Mouse (Mus musculus) colon, adult 2 months (tissue): ENCODE data around the gene Psmb9. TPM values are rescaled to one million over a fixed set of nuclear protein-coding genes. Genes with fewer than 3 reads are reported as not detected.

Experiments
- polyA plus RNA-seq: library from polyadenylated mRNA; depleted of rRNA; stranded (reverse); fragments of >200 nt; gene quantifications from 2 replicates; pipeline ENCODE4 v1.2.3, GENCODE M21; 2012; rRNA removed

Gene Psmb9
- 46.3 and 67.5 TPM in 2 replicates for polyA plus RNA-seq

DNA sequence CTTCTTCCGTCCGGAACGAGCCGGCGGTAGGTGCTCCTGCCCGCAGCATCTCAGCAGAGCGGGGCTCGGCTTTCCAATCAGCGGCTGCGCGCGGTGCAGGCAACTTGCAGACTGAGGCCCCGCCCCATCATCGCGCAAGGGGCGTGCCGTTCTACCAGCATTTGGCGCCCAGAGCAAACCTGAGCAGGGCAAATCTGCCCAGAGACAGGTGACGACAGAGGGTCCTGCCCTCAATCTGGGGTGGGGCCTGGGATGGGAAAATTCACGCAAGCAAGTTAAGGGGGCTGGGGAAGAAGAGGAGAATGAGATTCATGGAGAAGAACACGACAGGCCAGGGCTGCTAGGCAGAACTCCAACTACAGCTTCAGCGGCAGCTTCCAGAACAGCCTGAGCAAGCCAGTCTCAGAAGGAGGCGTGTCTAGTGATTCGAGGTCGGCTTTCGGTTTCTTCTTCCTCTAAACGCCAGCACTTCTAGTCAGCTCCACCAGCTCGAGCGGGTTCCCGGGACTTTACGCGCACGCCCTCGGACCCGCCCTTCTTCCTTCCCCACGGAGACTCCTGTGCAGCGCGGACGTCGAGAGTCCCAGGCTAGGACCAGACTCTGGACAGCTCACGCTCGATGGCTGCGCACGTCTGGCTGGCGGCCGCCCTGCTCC lies at the start of gene Psmb9, which contains the start of gene Tap1:
Gene Psmb9 (minus strand): TSS at position 504 of the 656 bp plus-strand sequence.
Gene Tap1 (plus strand): TSS at position 293 of the 656 bp plus-strand sequence.

DNA sequence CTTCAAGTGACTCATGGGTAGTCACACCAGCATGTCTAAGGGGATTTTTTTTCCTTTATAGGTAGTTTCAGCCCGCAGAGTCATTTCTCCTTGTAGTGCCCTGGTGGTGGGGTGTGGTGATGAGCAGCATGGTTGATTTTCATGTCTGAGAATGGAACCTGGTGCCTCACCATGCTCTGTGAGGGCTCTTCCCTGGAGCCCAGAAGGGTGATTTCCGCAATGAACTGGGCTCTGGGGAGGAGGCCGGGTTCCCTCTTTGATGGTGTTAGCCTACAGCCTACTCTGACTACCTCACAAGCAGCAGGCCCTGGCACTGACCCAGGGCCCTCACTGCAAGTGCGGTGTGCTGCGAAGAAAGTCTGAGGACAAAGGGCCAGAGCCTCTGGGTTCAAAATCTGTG lies 15.9 kb upstream of the Psmb9 start, which contains the start of gene Tap2:
Gene Tap2 (plus strand): TSS at position 84 of the 400 bp plus-strand sequence.

GRCm38 (mm10) chr17:34196941-34197894 lies 9.7 kb upstream of the Psmb9 start, which contains the start of gene Psmb8:
TSS of gene Psmb8 (plus strand) at chr17:34197721.

DNA sequence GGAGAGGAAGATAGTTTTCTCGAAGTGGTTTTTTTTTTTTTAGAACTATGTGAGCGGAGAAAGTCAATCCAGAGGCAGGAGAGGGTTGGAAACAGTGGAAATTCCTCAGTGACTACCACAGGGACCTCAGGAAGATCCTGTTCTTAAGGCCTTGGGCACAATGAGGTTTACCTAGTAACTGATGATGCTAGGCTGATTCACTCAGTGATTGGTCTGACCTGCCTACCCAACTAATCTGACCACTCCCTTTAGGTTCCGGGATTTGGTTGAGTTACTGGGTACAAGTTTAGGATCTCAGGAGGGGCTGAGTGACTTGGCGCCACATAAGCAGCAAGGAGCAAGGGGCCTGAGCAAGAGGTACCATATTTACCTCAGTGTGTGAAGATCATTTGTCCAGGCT lies 34.6 kb downstream of the Psmb9 start, which contains the start of gene H2-DMb1:
Gene H2-DMb1 (plus strand): TSS at position 150 of the 400 bp plus-strand sequence.

DNA sequence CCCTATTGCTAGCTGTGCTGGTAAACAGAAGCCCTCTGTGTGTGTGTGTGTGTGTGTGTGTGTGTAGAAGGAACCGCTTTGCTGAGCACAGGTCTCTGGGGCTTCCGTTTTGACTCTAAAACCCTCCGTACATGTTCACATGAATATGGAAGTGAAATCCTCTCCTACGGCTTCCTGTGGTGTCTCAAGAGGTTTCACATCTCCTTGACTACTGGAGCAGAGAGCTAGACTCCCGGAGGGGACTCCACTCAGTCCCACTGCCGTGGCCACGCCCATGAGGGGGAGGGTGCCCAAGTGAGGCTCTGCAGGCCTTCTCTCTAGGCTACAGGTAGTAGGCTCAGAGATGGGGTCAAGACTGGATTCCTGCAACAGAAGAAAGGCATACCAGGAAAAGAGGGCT lies 44.5 kb downstream of the Psmb9 start, which contains the start of gene H2-DMb2:
Gene H2-DMb2 (plus strand): TSS at position 275 of the 400 bp plus-strand sequence.

Other genes with a start within 250 kb of the Psmb9 start
- 18.8 and 21.1 TPM in 2 replicates for gene Pfdn6, start 247.4 kb downstream of the Psmb9 start, polyA plus RNA-seq
- gene Wdr46, start 247.1 kb downstream of the Psmb9 start, polyA plus RNA-seq: 15.9 and 18.7 TPM in 2 replicates
- gene B3galt4, start 236.3 kb downstream of the Psmb9 start, polyA plus RNA-seq: 24.6 and 27.7 TPM in 2 replicates
- gene Vps52, start 232.0 kb downstream of the Psmb9 start, polyA plus RNA-seq: 54.1 and 71.0 TPM in 2 replicates
- 366 and 518 TPM in 2 replicates for gene Rps18, start 231.8 kb downstream of the Psmb9 start, polyA plus RNA-seq
- gene H2-K1, start 187.4 kb downstream of the Psmb9 start, polyA plus RNA-seq: 2,709 and 3,111 TPM in 2 replicates
- gene Ring1, start 163.1 kb downstream of the Psmb9 start, polyA plus RNA-seq: 80.0 and 97.6 TPM in 2 replicates
- gene H2-Ke6, start 159.7 kb downstream of the Psmb9 start, polyA plus RNA-seq: 114 and 160 TPM in 2 replicates
- 206 and 248 TPM in 2 replicates for gene Slc39a7, start 156.1 kb downstream of the Psmb9 start, polyA plus RNA-seq
- gene Rxrb, start 156.0 kb downstream of the Psmb9 start, polyA plus RNA-seq: 83.2 and 89.6 TPM in 2 replicates
- gene Col11a2, start 148.3 kb downstream of the Psmb9 start, polyA plus RNA-seq: 1.3 and 1.8 TPM in 2 replicates
- gene H2-Oa, start 95.4 kb downstream of the Psmb9 start, polyA plus RNA-seq: 8.8 and 10.4 TPM in 2 replicates
- 33.6 and 41.0 TPM in 2 replicates for gene H2-DMa, start 68.2 kb downstream of the Psmb9 start, polyA plus RNA-seq
- 82.1 and 90.7 TPM in 2 replicates for gene Brd2, start 65.1 kb downstream of the Psmb9 start, polyA plus RNA-seq
- 18.1 and 19.6 TPM in 2 replicates for gene H2-DMb2, start 44.5 kb downstream of the Psmb9 start, polyA plus RNA-seq
- 38.9 and 63.4 TPM in 2 replicates for gene H2-DMb1, start 34.7 kb downstream of the Psmb9 start, polyA plus RNA-seq
- gene Tap1, start 211 bp downstream of the Psmb9 start, polyA plus RNA-seq: 27.1 and 29.4 TPM in 2 replicates
- 54.9 and 80.3 TPM in 2 replicates for gene Psmb8, start 10.0 kb upstream of the Psmb9 start, polyA plus RNA-seq
- 37.1 and 41.0 TPM in 2 replicates for gene Tap2, start 15.8 kb upstream of the Psmb9 start, polyA plus RNA-seq
- 6.4 and 7.8 TPM in 2 replicates for gene H2-Ob, start 51.1 kb upstream of the Psmb9 start, polyA plus RNA-seq
- gene H2-Ab1, start 69.9 kb upstream of the Psmb9 start, polyA plus RNA-seq: 668 and 781 TPM in 2 replicates
- gene H2-Aa, start 100.1 kb upstream of the Psmb9 start, polyA plus RNA-seq: 183 and 216 TPM in 2 replicates
- 135 and 141 TPM in 2 replicates for gene H2-Eb1, start 118.1 kb upstream of the Psmb9 start, polyA plus RNA-seq
- gene H2-Eb2, start 137.9 kb upstream of the Psmb9 start, polyA plus RNA-seq: 0.58 and 0.68 TPM in 2 replicates
- gene Btnl2, start 167.1 kb upstream of the Psmb9 start, polyA plus RNA-seq: 2.4 and 4.6 TPM in 2 replicates
- 21.4 and 24.2 TPM in 2 replicates for gene Btnl1, start 189.4 kb upstream of the Psmb9 start, polyA plus RNA-seq
- gene BC051142, start 211.1 kb upstream of the Psmb9 start, polyA plus RNA-seq: 0.16 and 0.50 TPM in 2 replicates